Mouse (Mus musculus): ENCODE data around the gene Osgep.

DNA sequence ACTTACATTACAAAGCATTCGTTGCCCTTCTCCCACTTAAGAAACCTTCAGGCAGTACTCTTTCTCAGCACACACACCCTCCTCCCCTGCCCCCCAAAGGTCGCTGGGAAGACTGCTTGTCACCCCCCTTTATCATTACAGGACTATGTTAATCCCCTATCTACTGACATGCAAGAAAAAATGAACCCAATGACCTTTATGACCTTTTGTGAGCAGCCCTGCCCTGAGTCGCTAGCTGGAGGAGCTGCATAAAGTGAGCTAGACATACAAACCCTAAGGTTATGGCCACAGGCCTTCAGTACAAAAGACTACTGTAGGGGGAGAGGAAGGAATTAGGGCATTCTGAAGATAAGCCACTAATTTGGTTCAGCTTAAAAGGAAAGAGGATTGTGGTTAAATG lies 13.3 kb downstream of the Osgep start:
- TF ChIP-seq CTCF (IDR thresholded peaks at IDR 0.05; ENCODE audit: insufficient read depth, low read depth, low read length) (no peak), POLR2A (IDR thresholded peaks at IDR 0.05; ENCODE audit: insufficient read depth, low read depth, low read length) (no peak)
